Mouse (Mus musculus) brain, embryonic 14.5 days (tissue): ENCODE measurements at regions not wholly inside any gene's neighbourhood (a gene's known extent, or its start where the extent isn't known, plus 50 kb on each side); places are given as distances from the start of the nearest gene placed in this dataset.

ENCODE experiments used
- CTCF ChIP-seq: fragments of 200-500 bp; IDR thresholded peaks from 2 replicates; pipeline ENCODE4 v1.5.1; 2012; ENCODE audit warnings: inconsistent platforms, mild to moderate bottlenecking, moderate library complexity, borderline replicate concordance; ENCODE audit not compliant: insufficient read depth, insufficient read length; ENCODE audit errors: extremely low read depth
- POLR2A ChIP-seq: fragments of 200-500 bp; IDR thresholded peaks from 2 replicates; pipeline ENCODE4 v1.6.1; 2012; ENCODE audit warnings: mild to moderate bottlenecking, inconsistent platforms, borderline replicate concordance; ENCODE audit not compliant: poor library complexity, insufficient read depth, insufficient read length, severe bottlenecking; ENCODE audit errors: extremely low read depth

GRCm38 (mm10) chr10:118737064-118737463, 132.9 kb downstream of the Dyrk2 start:
- TF ChIP-seq POLR2A (no peak), CTCF (no peak)
